Mouse (Mus musculus) stomach, postnatal 0 days (tissue): ENCODE measurements around the gene Treml4.

ENCODE experiments used
- CTCF ChIP-seq: IDR thresholded peaks from 2 replicates; pipeline ENCODE4 v1.5.1; 2016; ENCODE audit warnings: antibody characterized with exemption, low read depth, mild to moderate bottlenecking, moderate library complexity
- EP300 ChIP-seq: optimal IDR thresholded peaks from 2 replicates; pipeline ENCODE3; 2016; ENCODE audit warnings: antibody characterized with exemption

DNA sequence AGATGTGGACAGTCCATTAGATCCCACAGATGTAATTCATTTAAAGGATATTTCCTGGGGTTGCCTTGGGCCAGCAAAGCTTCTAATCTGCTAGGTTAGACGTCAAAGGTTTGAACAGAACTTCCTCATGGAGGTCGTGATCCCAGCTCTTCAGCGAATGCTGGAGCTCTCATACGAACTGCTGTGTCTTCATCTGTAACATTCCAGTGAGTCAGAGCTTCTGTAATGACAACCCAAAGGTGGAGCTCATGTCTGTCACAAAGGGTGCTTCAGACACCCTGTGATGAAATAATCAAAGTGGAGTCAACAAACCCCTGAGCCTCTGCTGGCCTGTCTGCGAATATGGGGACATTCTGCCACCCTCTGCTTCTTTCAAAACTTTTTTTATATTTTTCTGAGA is 29.5 kb upstream of the Treml4 start:
- no peak for TF ChIP-seq CTCF
- TF ChIP-seq EP300 = no peak
